Mouse (Mus musculus) spleen, postnatal 36 days (tissue): Measurements from ENCODE around the gene Tyw5.

Source experiments
- DNase-seq, 2 experiments: peaks; one replicate each; pipeline ENCODE4 v3.0.0; 2022; ENCODE audit warnings: low spot score in 2 of 2, mixed read lengths in 1 of 2

Gene Tyw5

GRCm38 (mm10) chr1:57406187-57407151, at the start of gene Tyw5, which contains the start of gene Maip1:
Gene Tyw5 (minus strand): TSS chr1:57407101.
Gene Maip1 (plus strand): TSS chr1:57406328.
- DNase-seq, result peak; percentile 64 to 70

- DNase-seq, result no peak
These were observed 43.3 kb upstream of the Tyw5 start for GRCm38 (mm10) chr1:57450241-57450640.

GRCm38 (mm10) chr1:57445679-57446078, 38.8 kb upstream of the Tyw5 start:
- DNase-seq, result no peak

- no peak for DNase-seq
These were observed 33.9 kb upstream of the Tyw5 start for GRCm38 (mm10) chr1:57440771-57441170.

GRCm38 (mm10) chr1:57439026-57439425, 32.1 kb upstream of the Tyw5 start:
- no peak for DNase-seq

GRCm38 (mm10) chr1:57436954-57437353, 30.1 kb upstream of the Tyw5 start:
- no peak for DNase-seq

GRCm38 (mm10) chr1:57436408-57436807, 29.5 kb upstream of the Tyw5 start:
- peak; percentile 9 to 28 for DNase-seq

- no peak for DNase-seq
These were observed 26.2 kb upstream of the Tyw5 start for GRCm38 (mm10) chr1:57433141-57433540.

- DNase-seq, result no peak
These were observed 23.0 kb upstream of the Tyw5 start for GRCm38 (mm10) chr1:57429786-57430483.

- peak; percentile 61 to 66 for DNase-seq
These were observed 21.7 kb upstream of the Tyw5 start for GRCm38 (mm10) chr1:57428368-57429308.

- no peak for DNase-seq
These were observed 16.8 kb upstream of the Tyw5 start for GRCm38 (mm10) chr1:57423696-57424095.

GRCm38 (mm10) chr1:57413397-57413796, 6.5 kb upstream of the Tyw5 start:
- no peak for DNase-seq

- DNase-seq, result no peak
These were observed 2.1 kb upstream of the Tyw5 start for GRCm38 (mm10) chr1:57408994-57409393.

GRCm38 (mm10) chr1:57402116-57402515, 4.8 kb downstream of the Tyw5 start:
- DNase-seq, result no peak

- no peak for DNase-seq
These were observed 6.0 kb downstream of the Tyw5 start for GRCm38 (mm10) chr1:57400877-57401276.

- DNase-seq, result no peak
These were observed 6.6 kb downstream of the Tyw5 start for GRCm38 (mm10) chr1:57400321-57400720.

- DNase-seq, result peak; percentile 17 to 51
These were observed 12.8 kb downstream of the Tyw5 start for GRCm38 (mm10) chr1:57394051-57394450.

- DNase-seq, result no peak
These were observed 14.5 kb downstream of the Tyw5 start for GRCm38 (mm10) chr1:57392417-57392816.

- no peak for DNase-seq
These were observed 15.7 kb downstream of the Tyw5 start for GRCm38 (mm10) chr1:57390993-57391790.

- DNase-seq, result no peak
These were observed 18.3 kb downstream of the Tyw5 start for GRCm38 (mm10) chr1:57388402-57389155.
